Mouse (Mus musculus): Measurements from ENCODE around the gene Nova2. TPM values are rescaled to one million over a fixed set of nuclear protein-coding genes. Genes with fewer than 3 reads are reported as not detected.

Gene Nova2
- total RNA-seq, 1 experiment from 2014 or later: 0.10 TPM

DNA sequence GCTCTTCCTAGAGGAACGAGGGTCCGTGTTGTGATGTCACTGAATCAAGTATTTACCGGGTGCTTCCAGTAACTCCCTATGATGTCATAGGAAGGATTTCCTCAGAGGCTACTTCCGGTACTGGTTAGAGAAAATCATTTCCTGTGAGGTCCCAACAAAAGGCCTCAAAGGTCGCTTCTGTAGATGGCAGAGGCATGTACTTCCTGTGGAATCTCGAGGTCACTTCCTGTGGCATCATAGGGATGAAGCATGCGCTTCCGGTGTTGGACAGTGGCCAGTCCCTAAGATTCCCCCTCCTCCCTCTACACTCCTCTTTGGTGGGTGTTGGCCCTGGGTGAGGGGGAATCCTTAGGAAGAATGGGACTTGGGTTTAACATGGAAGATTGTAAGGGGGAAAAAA is 33.8 kb downstream of the Nova2 start:
- ATAC-seq (replicated peaks in 1 of 2; ENCODE audit: insufficient read depth in 1 of 2, low FRiP score in 2 of 2, low TSS enrichment in 1 of 2, low read depth in 1 of 2, poor library complexity in 2 of 2, severe bottlenecking in 2 of 2): 0 out of 4 replicates have a peak, but pooled peaks have one; percentile 7 to 18

GRCm38 (mm10) chr7:18962171-18962792 is 36.6 kb downstream of the Nova2 start:
- no peak for ATAC-seq (replicated peaks in 1 of 2; ENCODE audit: insufficient read depth in 1 of 2, low FRiP score in 2 of 2, low TSS enrichment in 1 of 2, low read depth in 1 of 2, poor library complexity in 2 of 2, severe bottlenecking in 2 of 2)

- no peak for ATAC-seq (replicated peaks in 1 of 2; ENCODE audit: insufficient read depth in 1 of 2, low FRiP score in 2 of 2, low TSS enrichment in 1 of 2, low read depth in 1 of 2, poor library complexity in 2 of 2, severe bottlenecking in 2 of 2)
Observed at GRCm38 (mm10) chr7:18962795-18963194, 37.1 kb downstream of the Nova2 start.

DNA sequence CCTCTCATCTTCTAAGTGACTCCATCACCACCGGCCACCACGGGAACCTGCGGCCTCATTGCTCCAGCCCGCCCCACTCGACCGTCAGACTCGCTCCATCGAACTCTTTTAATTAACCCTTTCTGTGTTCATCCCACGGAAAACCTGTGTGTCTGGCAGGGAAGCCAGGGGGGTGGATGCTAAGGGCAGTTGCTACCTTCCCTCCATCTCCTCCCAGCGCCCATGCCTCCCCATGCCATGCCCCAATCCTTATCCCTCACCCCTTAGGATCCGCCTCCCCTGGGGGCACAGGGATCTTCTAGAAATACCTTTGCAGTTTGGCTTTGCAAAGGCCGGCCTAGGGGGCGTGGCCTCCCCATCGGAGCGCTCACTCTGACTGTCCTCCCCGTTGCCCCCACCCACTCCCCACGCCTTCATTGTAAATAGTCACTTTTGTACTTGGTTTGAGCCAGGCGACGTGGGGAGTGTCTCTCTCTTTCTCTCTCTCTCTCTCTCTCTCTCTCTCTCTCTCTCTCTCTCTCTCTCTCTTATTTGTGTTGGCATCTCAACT is 37.7 kb downstream of the Nova2 start:
- ATAC-seq (replicated peaks in 1 of 2; ENCODE audit: insufficient read depth in 1 of 2, low FRiP score in 2 of 2, low TSS enrichment in 1 of 2, low read depth in 1 of 2, poor library complexity in 2 of 2, severe bottlenecking in 2 of 2): no peak

GRCm38 (mm10) chr7:18965312-18965711 is 39.6 kb downstream of the Nova2 start:
- ATAC-seq (replicated peaks in 1 of 2; ENCODE audit: insufficient read depth in 1 of 2, low FRiP score in 2 of 2, low TSS enrichment in 1 of 2, low read depth in 1 of 2, poor library complexity in 2 of 2, severe bottlenecking in 2 of 2): no peak

GRCm38 (mm10) chr7:18967603-18968002 is 41.9 kb downstream of the Nova2 start:
- peak in 1 of 2 experiments; percentile 22; a peak in 1 of 4 replicates for ATAC-seq (replicated peaks in 1 of 2; ENCODE audit: insufficient read depth in 1 of 2, low FRiP score in 2 of 2, low TSS enrichment in 1 of 2, low read depth in 1 of 2, poor library complexity in 2 of 2, severe bottlenecking in 2 of 2)

GRCm38 (mm10) chr7:18970956-18971355 is 45.3 kb downstream of the Nova2 start:
- ATAC-seq (replicated peaks in 1 of 2; ENCODE audit: insufficient read depth in 1 of 2, low FRiP score in 2 of 2, low TSS enrichment in 1 of 2, low read depth in 1 of 2, poor library complexity in 2 of 2, severe bottlenecking in 2 of 2): no peak

DNA sequence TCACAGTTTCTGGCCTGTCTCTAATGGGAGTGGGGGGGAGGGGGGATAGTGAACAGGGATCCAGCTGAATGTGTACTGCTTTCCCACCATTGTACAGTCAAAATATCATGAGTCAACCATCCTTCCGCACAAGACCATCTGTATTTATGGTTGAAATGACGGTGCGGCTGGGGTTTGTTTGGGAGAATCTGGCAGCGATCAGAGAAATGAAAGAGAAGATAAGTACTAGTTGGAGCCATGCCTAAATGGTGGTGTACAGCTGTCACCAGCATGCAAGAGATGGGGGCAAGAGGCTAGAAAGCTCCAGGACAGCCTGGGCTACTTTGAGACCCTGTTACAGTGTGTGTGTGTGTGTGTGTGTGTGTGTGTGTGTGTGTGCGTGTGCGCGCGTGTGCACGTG is 52.7 kb downstream of the Nova2 start:
- ATAC-seq (replicated peaks in 1 of 2; ENCODE audit: insufficient read depth in 1 of 2, low FRiP score in 2 of 2, low TSS enrichment in 1 of 2, low read depth in 1 of 2, poor library complexity in 2 of 2, severe bottlenecking in 2 of 2): no peak

- ATAC-seq (replicated peaks in 1 of 2; ENCODE audit: insufficient read depth in 1 of 2, low FRiP score in 2 of 2, low TSS enrichment in 1 of 2, low read depth in 1 of 2, poor library complexity in 2 of 2, severe bottlenecking in 2 of 2): no peak
Observed at GRCm38 (mm10) chr7:18986503-18986902, 60.8 kb downstream of the Nova2 start.

DNA sequence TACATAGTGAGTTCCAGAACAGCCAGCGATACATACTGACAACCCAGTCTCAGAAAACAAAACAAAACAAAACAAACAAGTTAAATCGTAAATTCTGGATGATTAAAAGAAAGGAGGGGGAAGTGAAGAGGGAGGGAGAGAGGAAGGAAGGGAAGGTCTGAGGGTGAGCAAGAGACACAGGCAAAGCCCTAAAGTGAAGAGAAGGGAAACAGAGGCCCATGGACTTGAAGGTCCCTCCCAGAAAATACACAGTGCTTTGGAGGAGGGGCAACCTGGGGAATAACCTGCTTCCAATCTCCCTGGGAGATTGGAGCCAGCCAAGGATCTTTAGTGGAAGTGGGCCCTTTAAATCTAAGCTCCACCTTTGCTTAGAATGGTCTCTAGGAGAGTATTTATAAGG is 61.4 kb downstream of the Nova2 start, which contains the start of gene Nanos2:
Gene Nanos2, plus strand, starts transcription at position 301 of the 400 bp plus-strand sequence.
- ATAC-seq (replicated peaks in 1 of 2; ENCODE audit: insufficient read depth in 1 of 2, low FRiP score in 2 of 2, low TSS enrichment in 1 of 2, low read depth in 1 of 2, poor library complexity in 2 of 2, severe bottlenecking in 2 of 2): no peak

GRCm38 (mm10) chr7:18987747-18988146 is 62.1 kb downstream of the Nova2 start:
- no peak for ATAC-seq (replicated peaks in 1 of 2; ENCODE audit: insufficient read depth in 1 of 2, low FRiP score in 2 of 2, low TSS enrichment in 1 of 2, low read depth in 1 of 2, poor library complexity in 2 of 2, severe bottlenecking in 2 of 2)

GRCm38 (mm10) chr7:18988780-18989179 is 63.1 kb downstream of the Nova2 start:
- ATAC-seq (replicated peaks in 1 of 2; ENCODE audit: insufficient read depth in 1 of 2, low FRiP score in 2 of 2, low TSS enrichment in 1 of 2, low read depth in 1 of 2, poor library complexity in 2 of 2, severe bottlenecking in 2 of 2): no peak

- no peak for ATAC-seq (replicated peaks in 1 of 2; ENCODE audit: insufficient read depth in 1 of 2, low FRiP score in 2 of 2, low TSS enrichment in 1 of 2, low read depth in 1 of 2, poor library complexity in 2 of 2, severe bottlenecking in 2 of 2)
Observed at GRCm38 (mm10) chr7:18989995-18990394, 64.3 kb downstream of the Nova2 start.

- peak; percentile 88 for ATAC-seq (replicated peaks in 1 of 2; ENCODE audit: insufficient read depth in 1 of 2, low FRiP score in 2 of 2, low TSS enrichment in 1 of 2, low read depth in 1 of 2, poor library complexity in 2 of 2, severe bottlenecking in 2 of 2)
Observed at GRCm38 (mm10) chr7:18990601-18991295, 65.1 kb downstream of the Nova2 start, which contains the start of gene Mypop. Gene Mypop (plus strand): TSS chr7:18991245.

GRCm38 (mm10) chr7:18991660-18992293 is 66.1 kb downstream of the Nova2 start:
- no peak for ATAC-seq (replicated peaks in 1 of 2; ENCODE audit: insufficient read depth in 1 of 2, low FRiP score in 2 of 2, low TSS enrichment in 1 of 2, low read depth in 1 of 2, poor library complexity in 2 of 2, severe bottlenecking in 2 of 2)

- no peak for ATAC-seq (replicated peaks in 1 of 2; ENCODE audit: insufficient read depth in 1 of 2, low FRiP score in 2 of 2, low TSS enrichment in 1 of 2, low read depth in 1 of 2, poor library complexity in 2 of 2, severe bottlenecking in 2 of 2)
Observed at GRCm38 (mm10) chr7:18992294-18992675, 66.6 kb downstream of the Nova2 start.

- no peak for ATAC-seq (replicated peaks in 1 of 2; ENCODE audit: insufficient read depth in 1 of 2, low FRiP score in 2 of 2, low TSS enrichment in 1 of 2, low read depth in 1 of 2, poor library complexity in 2 of 2, severe bottlenecking in 2 of 2)
Observed at GRCm38 (mm10) chr7:18993036-18993435, 67.3 kb downstream of the Nova2 start.

GRCm38 (mm10) chr7:18998835-18999234 is 73.1 kb downstream of the Nova2 start:
- no peak for ATAC-seq (replicated peaks in 1 of 2; ENCODE audit: insufficient read depth in 1 of 2, low FRiP score in 2 of 2, low TSS enrichment in 1 of 2, low read depth in 1 of 2, poor library complexity in 2 of 2, severe bottlenecking in 2 of 2)
